Mouse (Mus musculus): Measurements from ENCODE around the gene Taf11. TPM values are rescaled to one million over a fixed set of nuclear protein-coding genes. Genes with fewer than 3 reads are reported as not detected.

The Taf11 gene
- polyA plus RNA-seq (2011; ENCODE audit: insufficient read depth, insufficient read length, low replicate concordance, missing spikeins): 20.2 and 30.6 TPM in 2 replicates

DNA sequence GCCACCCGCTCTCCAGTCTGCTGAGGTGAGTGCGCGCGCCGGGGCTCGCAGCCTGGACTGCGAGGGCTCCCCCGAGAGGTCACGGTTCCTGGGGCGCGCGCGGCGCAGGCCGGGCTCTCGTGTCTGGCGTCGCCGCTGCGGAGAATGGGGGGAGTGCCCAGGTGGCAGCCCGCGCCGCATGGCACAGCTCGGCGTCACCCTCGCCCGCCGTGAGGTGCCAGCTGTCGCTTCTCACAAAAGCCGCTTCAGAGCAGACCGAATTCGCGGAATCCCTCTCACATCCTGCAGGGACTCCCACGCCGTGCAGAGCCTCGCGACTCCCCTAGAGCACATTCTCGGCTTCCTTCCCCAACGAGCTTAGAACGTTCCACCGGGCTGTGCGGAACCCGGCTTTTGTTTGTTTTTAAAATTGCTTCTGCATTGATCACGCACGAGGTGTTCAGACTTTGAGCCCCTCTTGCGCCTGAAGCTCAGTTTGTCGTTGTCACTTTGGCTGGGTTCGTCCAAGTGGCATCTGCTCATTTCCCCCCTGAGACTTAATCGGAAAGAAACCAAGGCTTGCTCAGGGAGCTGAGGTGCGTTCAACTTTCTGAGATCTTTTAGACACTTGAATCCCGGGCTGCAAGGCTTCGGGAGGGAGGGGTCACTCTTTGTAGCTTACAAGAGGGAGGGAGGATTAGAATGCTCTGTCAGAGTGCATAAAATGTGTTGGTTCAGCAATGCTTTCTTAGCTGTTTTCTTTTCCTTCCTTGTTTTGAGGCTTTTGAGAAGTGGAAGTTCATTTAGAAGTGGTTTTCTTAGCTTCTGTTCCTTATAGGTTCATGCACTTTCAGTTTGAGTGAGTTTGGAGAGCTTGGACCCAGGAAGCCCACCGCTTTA is at the start of gene Taf11:
Gene Taf11, minus strand, starts transcription at position 223 of the 879 bp plus-strand sequence.
- TF ChIP-seq POLR2A (IDR thresholded peaks at IDR 0.05; ENCODE audit: borderline replicate concordance, control insufficient read depth, low read depth, low read length) (0 out of 2 replicates have a peak, but pooled peaks have one; percentile 29), CTCF (IDR thresholded peaks at IDR 0.05; ENCODE audit: control insufficient read depth, insufficient read depth, low read length) (no peak)
- Histone ChIP-seq H3K27ac (ENCODE audit: control insufficient read depth, insufficient read depth, low read depth, low read length, poor library complexity) (peak within 1 kb of the TSS; percentile 91), H3K4me3 (replicated peaks; ENCODE audit: control insufficient read depth, low read depth, low read length) (peak within 1 kb of the TSS; percentile 85), H3K4me1 (ENCODE audit: control insufficient read depth, insufficient read depth, low read length) (peaks cover 4% of the 10 kb centered on the region; the same call in 1 of the 2 replicates)
- WGBS: under 1% methylated on average over 53 of the region's 53 CpGs

DNA sequence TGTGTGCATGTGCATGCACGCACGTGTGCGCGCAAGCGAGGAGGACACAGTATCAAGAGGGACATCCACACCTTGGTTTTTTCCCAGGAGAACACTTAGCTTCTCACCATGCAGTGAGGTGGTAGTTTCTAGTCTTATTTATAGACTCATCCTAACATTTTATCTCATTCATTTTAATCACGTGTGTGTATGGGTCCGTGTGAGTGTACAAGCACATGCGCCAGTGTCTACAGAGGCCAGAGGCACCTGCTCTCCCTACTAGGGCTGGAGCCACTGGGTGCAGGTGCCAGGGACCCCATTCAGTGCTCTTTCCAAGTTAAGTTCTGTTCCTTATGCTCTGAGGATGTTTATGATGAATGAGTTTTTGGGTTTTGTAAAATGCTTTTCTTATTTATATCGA is 48.0 kb upstream of the Taf11 start:
- no peak overlapping the region for H3K4me3 ChIP-seq (replicated peaks; ENCODE audit: control insufficient read depth, low read depth, low read length)
- no peak overlapping the region for H3K27ac ChIP-seq (ENCODE audit: control insufficient read depth, insufficient read depth, low read depth, low read length, poor library complexity)
- 92% methylated on average over 9 of the region's 9 CpGs for WGBS
- no peak for TF ChIP-seq CTCF (IDR thresholded peaks at IDR 0.05; ENCODE audit: control insufficient read depth, insufficient read depth, low read length)
- TF ChIP-seq POLR2A (IDR thresholded peaks at IDR 0.05; ENCODE audit: borderline replicate concordance, control insufficient read depth, low read depth, low read length): no peak
- H3K4me1 ChIP-seq (ENCODE audit: control insufficient read depth, insufficient read depth, low read length): no peaks in the 10 kb centered on the region

DNA sequence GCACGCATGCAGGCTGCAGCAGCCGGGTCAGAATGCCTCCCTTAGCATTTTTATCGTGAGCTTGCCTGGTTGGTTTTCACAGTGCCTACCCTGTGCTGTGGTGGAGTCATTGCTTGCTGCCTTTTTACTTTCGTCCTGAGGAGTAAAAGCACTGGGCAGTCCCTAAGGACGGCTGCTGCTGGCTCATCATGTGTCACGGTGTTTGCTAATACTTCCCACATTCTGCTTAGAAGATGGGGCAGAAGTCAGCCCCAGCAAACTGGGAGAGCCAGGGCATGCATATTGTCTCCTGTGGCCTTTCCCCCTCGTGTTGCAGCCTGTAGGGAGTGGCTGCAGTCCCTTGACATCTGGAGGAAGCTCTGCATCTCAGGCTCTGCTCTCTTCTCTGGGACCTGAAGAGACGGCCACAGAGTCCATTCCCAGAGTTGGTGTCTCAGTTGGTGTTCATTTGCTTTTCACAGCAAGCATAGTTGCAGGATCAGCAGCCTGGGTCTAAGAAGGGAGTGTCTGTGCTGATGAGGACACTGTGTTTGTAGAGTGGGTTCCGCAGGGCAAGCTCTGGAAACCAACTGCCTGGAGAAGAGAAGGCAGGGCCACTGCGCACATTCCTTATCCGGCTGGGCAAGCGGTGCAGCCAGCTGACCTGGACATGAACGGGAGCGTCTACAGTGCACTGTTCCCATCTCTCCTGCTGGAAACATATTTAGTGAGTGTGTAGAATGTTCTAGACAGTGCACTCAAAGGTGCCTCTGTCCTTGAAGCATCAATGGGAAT is 45.2 kb upstream of the Taf11 start:
- TF ChIP-seq CTCF (IDR thresholded peaks at IDR 0.05; ENCODE audit: control insufficient read depth, insufficient read depth, low read length) (no peak), POLR2A (IDR thresholded peaks at IDR 0.05; ENCODE audit: borderline replicate concordance, control insufficient read depth, low read depth, low read length) (no peak)
- 81% methylated on average over 14 of the region's 14 CpGs for WGBS
- Histone ChIP-seq H3K4me1 (ENCODE audit: control insufficient read depth, insufficient read depth, low read length) (no peaks in the 10 kb centered on the region), H3K27ac (ENCODE audit: control insufficient read depth, insufficient read depth, low read depth, low read length, poor library complexity) (no peak overlapping the region), H3K4me3 (replicated peaks; ENCODE audit: control insufficient read depth, low read depth, low read length) (no peak overlapping the region)

DNA sequence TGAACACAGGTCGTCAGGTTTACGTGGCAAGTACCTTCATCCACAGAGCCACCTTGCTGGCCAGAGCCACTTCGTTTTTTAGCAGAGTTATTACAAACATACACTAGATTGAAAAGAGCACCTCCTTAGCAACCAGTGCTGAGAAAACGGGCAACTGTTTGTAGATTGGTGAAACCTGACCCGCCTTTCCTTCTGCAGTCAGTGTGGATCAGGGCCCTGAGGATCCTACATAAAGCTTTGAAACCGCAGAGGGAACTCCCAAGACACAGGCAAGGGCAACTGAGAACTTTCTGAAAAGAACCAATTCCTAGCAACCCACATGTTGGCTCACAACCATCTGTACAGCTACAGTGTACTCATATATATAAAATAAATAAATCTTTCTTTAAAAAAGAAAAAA is 43.5 kb upstream of the Taf11 start:
- WGBS: 77% methylated on average over 6 of the region's 6 CpGs
- TF ChIP-seq POLR2A (IDR thresholded peaks at IDR 0.05; ENCODE audit: borderline replicate concordance, control insufficient read depth, low read depth, low read length) (no peak), CTCF (IDR thresholded peaks at IDR 0.05; ENCODE audit: control insufficient read depth, insufficient read depth, low read length) (no peak)
- Histone ChIP-seq H3K4me1 (ENCODE audit: control insufficient read depth, insufficient read depth, low read length) (no peaks in the 10 kb centered on the region), H3K27ac (ENCODE audit: control insufficient read depth, insufficient read depth, low read depth, low read length, poor library complexity) (no peak overlapping the region), H3K4me3 (replicated peaks; ENCODE audit: control insufficient read depth, low read depth, low read length) (no peak overlapping the region)

DNA sequence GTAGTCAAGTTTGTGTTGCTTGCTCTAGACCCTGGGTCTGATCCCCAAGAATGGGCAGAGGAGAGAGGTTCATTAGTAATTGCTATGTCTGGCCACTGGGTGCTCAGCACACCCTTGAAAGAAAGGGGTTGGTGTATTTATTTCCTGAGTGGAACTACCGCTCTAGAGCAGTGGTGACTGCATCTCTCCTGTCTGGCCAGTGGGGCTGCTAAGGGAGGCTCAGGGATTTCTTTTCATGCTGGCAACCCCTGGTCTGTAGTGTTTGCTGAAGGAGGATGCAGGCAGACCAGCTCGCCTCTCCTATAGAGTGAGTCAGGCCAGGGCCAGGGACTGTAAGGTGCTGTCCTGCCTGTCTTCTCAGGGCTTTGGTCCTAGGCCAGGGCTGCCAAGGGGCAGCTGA is 37.5 kb upstream of the Taf11 start:
- no peak overlapping the region for H3K27ac ChIP-seq (ENCODE audit: control insufficient read depth, insufficient read depth, low read depth, low read length, poor library complexity)
- no peak overlapping the region for H3K4me3 ChIP-seq (replicated peaks; ENCODE audit: control insufficient read depth, low read depth, low read length)
- 73% methylated on average over 2 of the region's 2 CpGs for WGBS
- no peaks in the 10 kb centered on the region for H3K4me1 ChIP-seq (ENCODE audit: control insufficient read depth, insufficient read depth, low read length)
- no peak for TF ChIP-seq CTCF (IDR thresholded peaks at IDR 0.05; ENCODE audit: control insufficient read depth, insufficient read depth, low read length)
- no peak for TF ChIP-seq POLR2A (IDR thresholded peaks at IDR 0.05; ENCODE audit: borderline replicate concordance, control insufficient read depth, low read depth, low read length)

DNA sequence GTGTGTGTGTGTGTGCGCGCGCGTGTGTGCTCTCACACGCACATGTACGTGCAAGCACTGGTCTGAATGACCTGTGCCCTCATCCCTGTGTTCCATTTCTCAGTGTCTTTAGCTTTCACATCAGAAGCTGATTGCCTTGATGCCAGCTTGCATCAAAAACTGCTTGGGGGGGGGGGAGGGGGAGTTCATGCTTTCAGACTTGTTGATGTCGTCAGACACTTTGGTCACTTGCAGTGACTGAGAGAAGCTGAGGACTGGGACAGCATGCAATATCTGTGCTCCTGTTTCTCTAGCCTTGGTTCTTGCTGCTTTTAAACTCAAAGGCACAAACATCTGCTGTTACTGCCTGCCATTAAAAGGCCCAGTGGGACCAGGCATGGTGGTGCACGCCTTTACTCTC is 36.7 kb upstream of the Taf11 start:
- H3K27ac ChIP-seq (ENCODE audit: control insufficient read depth, insufficient read depth, low read depth, low read length, poor library complexity): no peak overlapping the region
- WGBS: 86% methylated on average over 8 of the region's 8 CpGs
- TF ChIP-seq CTCF (IDR thresholded peaks at IDR 0.05; ENCODE audit: control insufficient read depth, insufficient read depth, low read length): no peak
- TF ChIP-seq POLR2A (IDR thresholded peaks at IDR 0.05; ENCODE audit: borderline replicate concordance, control insufficient read depth, low read depth, low read length): no peak
- H3K4me3 ChIP-seq (replicated peaks; ENCODE audit: control insufficient read depth, low read depth, low read length): no peak overlapping the region
- H3K4me1 ChIP-seq (ENCODE audit: control insufficient read depth, insufficient read depth, low read length): no peaks in the 10 kb centered on the region

DNA sequence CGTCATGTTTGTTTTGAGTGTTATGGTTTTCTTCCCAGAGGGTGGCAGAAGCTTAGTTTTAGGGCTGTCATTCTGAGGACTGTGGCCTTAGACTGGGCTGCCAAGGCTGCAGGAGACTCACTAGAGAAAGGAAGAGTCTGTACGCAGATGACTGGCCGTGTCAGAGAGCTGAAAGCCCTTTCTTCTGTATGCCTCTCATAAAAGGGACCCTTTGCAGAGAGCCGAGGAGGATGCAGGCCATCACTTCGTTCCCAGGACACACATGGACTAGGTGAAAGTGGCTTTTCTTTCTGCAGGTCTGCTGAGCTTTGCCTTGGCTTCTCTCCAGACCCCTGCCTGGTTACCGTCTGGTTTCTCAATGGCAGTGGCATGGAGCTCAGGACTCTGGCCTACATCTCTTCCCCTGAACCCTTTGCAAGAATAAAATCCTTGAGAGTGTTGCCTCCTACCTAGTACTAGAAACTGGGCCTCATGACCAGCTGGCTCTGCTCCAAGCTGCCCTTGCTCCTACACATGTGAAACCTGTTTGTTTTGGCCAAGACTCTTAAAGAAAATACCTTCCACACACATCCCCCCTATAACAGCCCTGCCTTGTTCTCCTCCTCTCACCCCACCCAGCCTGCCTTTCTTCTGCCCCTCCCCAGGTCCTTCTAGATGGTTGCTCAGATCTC is 36.0 kb upstream of the Taf11 start:
- WGBS: 73% methylated on average over 6 of the region's 6 CpGs
- Histone ChIP-seq H3K27ac (ENCODE audit: control insufficient read depth, insufficient read depth, low read depth, low read length, poor library complexity) (no peak overlapping the region), H3K4me3 (replicated peaks; ENCODE audit: control insufficient read depth, low read depth, low read length) (no peak overlapping the region), H3K4me1 (ENCODE audit: control insufficient read depth, insufficient read depth, low read length) (no peaks in the 10 kb centered on the region)
- TF ChIP-seq POLR2A (IDR thresholded peaks at IDR 0.05; ENCODE audit: borderline replicate concordance, control insufficient read depth, low read depth, low read length) (no peak), CTCF (IDR thresholded peaks at IDR 0.05; ENCODE audit: control insufficient read depth, insufficient read depth, low read length) (no peak)

DNA sequence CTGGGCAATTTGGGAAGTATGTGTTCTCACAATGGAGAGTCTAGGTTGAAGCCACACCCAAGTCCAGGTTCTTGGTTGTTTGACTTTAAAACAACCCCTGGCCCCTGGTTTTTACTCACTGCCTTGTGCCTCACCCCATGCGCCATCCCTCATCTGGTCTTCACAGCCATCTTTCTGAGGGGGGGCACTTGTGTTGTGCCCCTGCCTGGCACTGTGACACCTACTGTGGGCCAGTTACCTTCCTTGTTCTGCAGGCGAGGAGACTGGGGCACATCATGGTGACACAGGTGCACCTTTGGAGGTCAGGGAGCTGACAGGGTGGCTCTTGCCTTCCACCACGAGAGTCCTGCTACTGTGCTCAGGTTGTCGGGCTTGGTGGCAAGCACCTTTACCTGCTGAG is 32.5 kb upstream of the Taf11 start:
- TF ChIP-seq POLR2A (IDR thresholded peaks at IDR 0.05; ENCODE audit: borderline replicate concordance, control insufficient read depth, low read depth, low read length): no peak
- TF ChIP-seq CTCF (IDR thresholded peaks at IDR 0.05; ENCODE audit: control insufficient read depth, insufficient read depth, low read length): no peak
- WGBS: 78% methylated on average over 4 of the region's 4 CpGs
- Histone ChIP-seq H3K4me1 (ENCODE audit: control insufficient read depth, insufficient read depth, low read length) (peaks cover 6% of the 10 kb centered on the region), H3K4me3 (replicated peaks; ENCODE audit: control insufficient read depth, low read depth, low read length) (no peak overlapping the region), H3K27ac (ENCODE audit: control insufficient read depth, insufficient read depth, low read depth, low read length, poor library complexity) (no peak overlapping the region)
